Mouse (Mus musculus) G1E (cell line): ENCODE measurements at regions not wholly inside any gene's neighbourhood (a gene's known extent, or its start where the extent isn't known, plus 50 kb on each side); places are given as distances from the start of the nearest gene placed in this dataset.

Experiments
- CTCF ChIP-seq: IDR thresholded peaks from 2 replicates; pipeline ENCODE4 v1.5.1; 2012; ENCODE audit warnings: low read depth, low read length, inconsistent platforms, mixed read lengths
- GATA1 ChIP-seq: IDR thresholded peaks from 2 replicates; pipeline ENCODE4 v1.6.1; 2012; ENCODE audit warnings: borderline replicate concordance, low read length, inconsistent platforms, mixed read lengths
- TAL1 ChIP-seq: conservative IDR thresholded peaks from 2 replicates; pipeline ENCODE4 v1.6.1; 2012; ENCODE audit warnings: low read depth, low read length, inconsistent platforms, mixed read lengths

DNA sequence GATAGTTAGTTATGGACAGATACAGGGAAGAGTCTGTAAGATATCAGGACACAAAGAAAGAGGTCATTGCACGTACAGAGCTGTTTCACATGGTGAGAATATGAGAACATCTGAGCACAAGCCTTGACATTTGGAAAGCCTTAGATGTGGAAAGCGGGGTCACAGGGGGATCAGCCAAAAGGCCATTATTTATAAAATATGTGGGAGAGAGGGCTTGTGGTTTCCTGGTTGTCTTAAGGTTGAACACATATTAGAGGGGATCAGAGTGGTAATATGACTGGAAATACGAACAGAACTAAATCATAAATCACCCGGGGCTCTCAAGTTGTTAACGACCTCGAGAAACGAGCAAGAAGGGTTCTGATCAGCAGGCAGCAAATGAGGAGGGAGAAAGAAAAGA, 68.2 kb downstream of the Ankrd7 start:
- TF ChIP-seq CTCF (no peak), GATA1 (no peak), TAL1 (no peak)
